ENCODE assay signal across 15 mouse cellular contexts in genomic region chr5:99562096-99562495, GRCm38 (mm10).
DNase-seq lines count a peak whose midpoint lies in the region; ATAC-seq and TF ChIP-seq lines count a peak whose summit lies in the region.
"Had no signal": no experiment of that assay in that cellular context is flagged by ENCODE, and none has a peak within 500 bp of the region (broad histone marks: within the 10 kb centered on the region; RNA-seq: fewer than 3 reads in every experiment).

No protein-coding gene starts in this region.

- no peaks in the 10 kb centered on the region for H3K9me3 ChIP-seq in heart, embryonic 12.5 days (replicated peaks)
- no peaks in the 10 kb centered on the region for H3K9me3 ChIP-seq in megakaryocyte, embryonic 14.5 days
- H3K9me3 ChIP-seq in liver, postnatal 0 days (ENCODE audit: low read length) = no peaks in the 10 kb centered on the region
- H3K9me3 ChIP-seq: embryonic facial prominence, embryonic 12.5 days; forebrain, embryonic 15.5 days; hindbrain, embryonic 15.5 days had no signal

- 36% methylated on average over 6 of the region's 6 CpGs for WGBS in heart, embryonic 12.5 days
- WGBS in liver, postnatal 0 days (ENCODE audit: insufficient replicate concordance) = 54% methylated on average over 6 of the region's 6 CpGs

- H3K9ac ChIP-seq in heart, embryonic 12.5 days = no peak overlapping the region
- H3K9ac ChIP-seq in liver, postnatal 0 days (replicated peaks) = no peak overlapping the region
- H3K9ac ChIP-seq: embryonic facial prominence, embryonic 12.5 days; forebrain, embryonic 15.5 days; hindbrain, embryonic 15.5 days had no signal

- intact Hi-C loops in heart, postnatal 14 days (cut with DNase I) = no loop called here

- no peak overlapping the region for H3K4me3 ChIP-seq in heart, embryonic 12.5 days
- peak overlapping the region; percentile 51 for H3K4me3 ChIP-seq in megakaryocyte, embryonic 14.5 days (replicated peaks)
- H3K4me3 ChIP-seq in liver, postnatal 0 days (ENCODE audit: low read depth, low read length) = no peak overlapping the region
- H3K4me3 ChIP-seq: embryonic facial prominence, embryonic 12.5 days; forebrain, embryonic 15.5 days; hindbrain, embryonic 15.5 days had no signal

- no peak for DNase-seq in heart, postnatal 14 days
- DNase-seq in liver, postnatal 0 days = no peak
- DNase-seq in kidney, postnatal 14 days = no peak
- DNase-seq in c-Kit-positive CD71-positive TER-119-positive erythroid progenitor cells, embryonic 14.5 days (ENCODE audit: low spot score) = no peak
- DNase-seq: adrenal gland, postnatal 25 days; cerebellum, adult 2 months; cerebellum, postnatal 14 days; gastrocnemius, postnatal 36 days had no signal

- no peak overlapping the region for H3K27ac ChIP-seq in heart, embryonic 12.5 days (ENCODE audit: poor library complexity, severe bottlenecking)
- no peak overlapping the region for H3K27ac ChIP-seq in liver, postnatal 0 days (ENCODE audit: low read depth)
- H3K27ac ChIP-seq: embryonic facial prominence, embryonic 12.5 days; forebrain, embryonic 15.5 days; hindbrain, embryonic 15.5 days had no signal

- no peak overlapping the region for H3K4me2 ChIP-seq in heart, embryonic 12.5 days
- no peak overlapping the region for H3K4me2 ChIP-seq in liver, postnatal 0 days (ENCODE audit: low read depth, low read length)
- H3K4me2 ChIP-seq: embryonic facial prominence, embryonic 12.5 days; forebrain, embryonic 15.5 days; heart, embryonic 11.5 days; hindbrain, embryonic 15.5 days had no signal

- ATAC-seq in heart, embryonic 12.5 days (ENCODE audit: insufficient number of reproducible peaks, low FRiP score) = peak; percentile 42; the same call in 1 of the 2 replicates
- no peak for ATAC-seq in megakaryocyte, adult 5-6 weeks (ENCODE audit: poor library complexity, severe bottlenecking)
- no peak for ATAC-seq in liver, postnatal 0 days
- ATAC-seq: forebrain, embryonic 15.5 days had no signal

- no peak for TF ChIP-seq CTCF in liver, postnatal 0 days (IDR thresholded peaks at IDR 0.05; ENCODE audit: low read depth)

- peaks cover 29% of the 10 kb centered on the region for H3K4me1 ChIP-seq in heart, embryonic 12.5 days (replicated peaks)
- peaks cover 57% of the 10 kb centered on the region for H3K4me1 ChIP-seq in megakaryocyte, embryonic 14.5 days
- no peaks in the 10 kb centered on the region for H3K4me1 ChIP-seq in liver, postnatal 0 days (ENCODE audit: insufficient read depth)

- H3K27me3 ChIP-seq in heart, embryonic 12.5 days (replicated peaks) = no peaks in the 10 kb centered on the region
- H3K27me3 ChIP-seq in megakaryocyte, embryonic 14.5 days (replicated peaks) = no peaks in the 10 kb centered on the region
- no peaks in the 10 kb centered on the region for H3K27me3 ChIP-seq in liver, postnatal 0 days (ENCODE audit: insufficient read depth, low read length)
- H3K27me3 ChIP-seq: embryonic facial prominence, embryonic 12.5 days had no signal

- H3K36me3 ChIP-seq in heart, embryonic 12.5 days = no peaks in the 10 kb centered on the region
- H3K36me3 ChIP-seq in megakaryocyte, embryonic 14.5 days (replicated peaks; ENCODE audit: low read length) = no peaks in the 10 kb centered on the region
- H3K36me3 ChIP-seq in liver, postnatal 0 days (replicated peaks; ENCODE audit: insufficient read depth, low read length) = no peaks in the 10 kb centered on the region
- H3K36me3 ChIP-seq: embryonic facial prominence, embryonic 12.5 days; forebrain, embryonic 15.5 days; hindbrain, embryonic 15.5 days had no signal

- 0 out of 2 replicates have a peak, but pooled peaks have one; percentile 16 for TF ChIP-seq EP300 in liver, postnatal 0 days (IDR thresholded peaks at IDR 0.05; ENCODE audit: low read depth)
